Mouse (Mus musculus): Measurements from ENCODE around the gene Sox1. TPM values are rescaled to one million over a fixed set of nuclear protein-coding genes. Genes with fewer than 3 reads are reported as not detected.

Gene Sox1
- polyA plus RNA-seq, 1 experiment from 2014 or later: 6.8 TPM

DNA sequence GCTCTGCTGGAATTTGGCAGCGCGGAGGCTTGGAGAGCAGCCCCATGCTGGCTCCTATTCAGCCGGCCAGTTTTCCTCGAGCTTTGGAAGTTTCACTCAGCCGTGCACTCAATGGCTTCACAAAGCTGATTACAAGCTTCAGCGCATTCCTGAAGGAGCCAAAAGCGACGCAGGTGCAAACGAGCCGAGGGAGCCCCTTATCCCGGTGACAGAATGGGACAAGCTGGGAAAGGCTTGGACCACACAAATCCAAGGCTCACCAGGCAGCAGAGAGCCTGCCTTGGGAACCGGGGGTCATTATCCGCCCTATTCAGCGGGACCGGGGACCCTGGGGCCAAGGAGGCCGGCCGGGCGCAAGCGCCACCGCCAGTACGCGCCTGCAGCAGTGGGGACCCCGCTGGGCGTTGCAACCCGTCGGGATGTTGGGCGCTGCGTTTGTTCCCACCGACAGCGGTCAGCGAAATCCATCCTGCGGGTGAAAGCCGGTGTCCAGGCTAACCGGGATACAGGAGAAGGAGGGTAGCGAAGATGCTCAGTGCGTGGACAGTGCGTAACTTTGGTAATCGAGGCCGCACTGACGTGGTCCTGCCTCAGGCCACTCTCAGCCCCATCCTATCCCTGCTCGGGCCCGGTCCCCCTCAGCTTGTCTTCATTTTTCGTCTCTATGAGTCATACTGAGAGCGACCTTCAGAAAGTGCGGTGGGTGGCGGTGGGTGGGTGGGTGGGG is 35.2 kb downstream of the Sox1 start:
- 2% methylated on average over 46 of the region's 46 CpGs for WGBS
- 0 out of 2 replicates have a peak, but pooled peaks cover 3% of the 10 kb centered on the region for H3K27me3 ChIP-seq
- peaks cover 74% of the 10 kb centered on the region for H3K4me1 ChIP-seq
- peak; percentile 80 for ATAC-seq (replicated peaks)
- peak overlapping the region; percentile 85 for H3K27ac ChIP-seq (replicated peaks)
- peak overlapping the region; percentile 69 for H3K4me2 ChIP-seq (replicated peaks)
- H3K36me3 ChIP-seq: no peaks in the 10 kb centered on the region
- peak overlapping the region; percentile 39 for H3K4me3 ChIP-seq
- peak overlapping the region; percentile 50 for H3K9ac ChIP-seq (replicated peaks)
- no peaks in the 10 kb centered on the region for H3K9me3 ChIP-seq

DNA sequence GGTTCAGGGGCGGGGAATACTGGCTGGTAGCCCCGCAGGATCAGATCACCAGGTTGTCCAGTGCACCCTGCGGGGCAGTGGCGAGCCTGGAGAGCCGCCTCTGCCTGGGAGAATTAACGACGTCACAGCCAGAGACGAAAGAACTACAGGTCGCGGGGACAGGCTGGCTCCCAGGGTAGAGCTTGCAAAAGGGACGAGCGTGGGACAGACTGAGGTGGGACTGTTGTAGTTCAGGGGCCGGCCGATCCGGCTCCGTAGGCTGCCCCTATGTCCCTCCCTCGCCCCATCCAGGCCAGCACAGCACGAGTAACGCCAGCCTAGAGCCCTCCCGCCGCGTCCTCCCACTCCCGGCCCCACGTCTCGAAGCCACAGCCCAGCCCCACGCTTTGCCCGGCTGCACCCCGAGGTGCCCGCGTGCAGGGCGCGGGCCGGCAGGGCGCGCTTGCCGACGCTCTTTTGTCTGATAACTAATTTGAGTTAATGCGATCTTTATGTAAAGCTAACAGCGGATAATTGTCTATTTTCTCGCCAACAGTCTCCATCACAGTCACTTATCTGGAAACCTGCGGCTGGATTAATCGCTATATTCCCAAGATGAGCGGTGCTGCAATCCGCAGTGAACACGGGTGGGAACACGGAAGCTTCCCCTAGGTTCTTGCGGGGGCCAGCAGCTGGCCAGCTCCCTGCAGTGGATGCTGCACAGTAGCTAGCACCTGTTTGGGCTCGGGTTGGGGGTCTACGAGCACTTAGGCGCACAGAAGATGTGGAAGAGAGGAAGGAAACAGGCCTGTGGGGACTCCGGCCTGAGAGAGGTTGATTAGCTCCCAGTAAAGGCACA is 36.0 kb downstream of the Sox1 start:
- peaks cover 75% of the 10 kb centered on the region for H3K4me1 ChIP-seq

GRCm38 (mm10) chr8:12431738-12432055 is 36.6 kb downstream of the Sox1 start:
- 0 out of 2 replicates have a peak, but pooled peaks cover 3% of the 10 kb centered on the region for H3K27me3 ChIP-seq
- no peak overlapping the region for H3K4me3 ChIP-seq
- no peaks in the 10 kb centered on the region for H3K36me3 ChIP-seq
- H3K9ac ChIP-seq (replicated peaks): no peak overlapping the region; the same call in 1 of the 2 replicates
- H3K9me3 ChIP-seq: no peaks in the 10 kb centered on the region
- H3K4me1 ChIP-seq: peaks cover 75% of the 10 kb centered on the region
- peak overlapping the region; percentile 69 for H3K4me2 ChIP-seq (replicated peaks)
- peak overlapping the region; percentile 85 for H3K27ac ChIP-seq (replicated peaks)
- no peak for ATAC-seq (replicated peaks)
- WGBS: 43% methylated on average over 6 of the region's 6 CpGs

More for the DNA sequence above, 36.0 kb downstream of the Sox1 start:
- WGBS: 2% methylated on average over 51 of the region's 51 CpGs
- 0 out of 2 replicates have a peak, but pooled peaks cover 3% of the 10 kb centered on the region for H3K27me3 ChIP-seq
- H3K4me3 ChIP-seq: peak overlapping the region; percentile 39
- no peaks in the 10 kb centered on the region for H3K36me3 ChIP-seq
- H3K9ac ChIP-seq (replicated peaks): peak overlapping the region; percentile 50
- H3K27ac ChIP-seq (replicated peaks): peak overlapping the region; percentile 85
- H3K9me3 ChIP-seq: no peaks in the 10 kb centered on the region
- peak; percentile 38 for ATAC-seq (replicated peaks)
- peak overlapping the region; percentile 69 for H3K4me2 ChIP-seq (replicated peaks)

GRCm38 (mm10) chr8:12432546-12432945 is 37.5 kb downstream of the Sox1 start:
- Histone ChIP-seq H3K27ac (replicated peaks) (peak overlapping the region; percentile 85), H3K4me2 (replicated peaks) (no peak overlapping the region), H3K4me1 (peaks cover 69% of the 10 kb centered on the region), H3K9ac (replicated peaks) (no peak overlapping the region), H3K27me3 (0 out of 2 replicates have a peak, but pooled peaks cover 3% of the 10 kb centered on the region), H3K36me3 (no peaks in the 10 kb centered on the region), H3K4me3 (no peak overlapping the region), H3K9me3 (no peaks in the 10 kb centered on the region)
- 0 out of 2 replicates have a peak, but pooled peaks have one; percentile 14 for ATAC-seq (replicated peaks)
- 11% methylated on average over 7 of the region's 7 CpGs for WGBS

DNA sequence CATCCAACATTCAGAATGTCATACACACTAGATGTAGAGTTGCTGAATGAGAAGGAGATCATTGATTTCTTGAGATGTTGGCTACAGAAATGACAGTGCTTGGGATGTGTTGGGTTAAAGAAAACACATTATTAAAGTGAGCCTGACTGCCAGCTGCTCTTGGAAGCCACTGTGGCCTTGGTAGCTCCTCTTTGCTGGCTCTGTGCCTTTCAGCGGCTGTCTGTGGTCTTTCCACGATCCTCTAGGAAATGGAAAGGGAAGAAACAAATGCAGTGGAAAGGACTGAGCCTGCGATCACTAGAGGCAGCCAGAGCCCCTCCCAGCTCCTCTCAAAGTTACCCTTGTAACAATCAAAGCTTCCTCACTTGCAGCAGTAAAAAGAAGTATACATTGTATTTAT is 39.7 kb downstream of the Sox1 start:
- Histone ChIP-seq H3K9me3 (no peaks in the 10 kb centered on the region), H3K27me3 (0 out of 2 replicates have a peak, but pooled peaks cover 3% of the 10 kb centered on the region), H3K36me3 (no peaks in the 10 kb centered on the region), H3K4me3 (no peak overlapping the region), H3K4me2 (replicated peaks) (no peak overlapping the region), H3K4me1 (peaks cover 47% of the 10 kb centered on the region), H3K27ac (replicated peaks) (no peak overlapping the region), H3K9ac (replicated peaks) (no peak overlapping the region)
- 19% methylated on average over 3 of the region's 3 CpGs for WGBS
- no peak for ATAC-seq (replicated peaks)

- Histone ChIP-seq H3K4me2 (replicated peaks) (no peak overlapping the region), H3K27ac (replicated peaks) (no peak overlapping the region), H3K9ac (replicated peaks) (no peak overlapping the region), H3K9me3 (no peaks in the 10 kb centered on the region), H3K36me3 (no peaks in the 10 kb centered on the region), H3K4me3 (no peak overlapping the region), H3K4me1 (peaks cover 22% of the 10 kb centered on the region), H3K27me3 (no peaks in the 10 kb centered on the region)
- 97% methylated on average over 6 of the region's 6 CpGs for WGBS
- no peak for ATAC-seq (replicated peaks)
Observed at GRCm38 (mm10) chr8:12438021-12438420, 42.9 kb downstream of the Sox1 start.

DNA sequence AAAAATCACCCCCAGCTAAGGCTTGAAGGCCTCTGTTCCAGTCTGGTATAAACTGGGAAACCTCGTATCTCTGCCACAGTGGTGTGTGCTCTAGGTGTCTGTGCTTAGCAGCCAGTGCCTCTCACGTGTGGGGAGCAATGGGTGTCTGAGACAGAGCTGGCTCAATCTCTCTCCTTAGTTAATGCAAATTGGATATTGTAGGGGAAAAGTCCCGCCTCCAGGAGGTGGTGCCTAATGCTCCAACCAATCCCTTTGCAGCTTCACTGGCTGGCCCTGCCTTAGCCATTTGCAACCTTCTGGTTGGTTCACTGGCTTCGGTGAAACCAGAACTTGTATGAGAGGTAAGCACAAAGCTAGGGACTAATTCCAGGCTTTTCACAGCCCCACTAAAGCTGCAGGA is 43.9 kb downstream of the Sox1 start:
- H3K9me3 ChIP-seq: no peaks in the 10 kb centered on the region
- H3K27ac ChIP-seq (replicated peaks): no peak overlapping the region
- WGBS: 33% methylated on average over 4 of the region's 4 CpGs
- H3K9ac ChIP-seq (replicated peaks): no peak overlapping the region
- no peak overlapping the region for H3K4me2 ChIP-seq (replicated peaks)
- H3K4me3 ChIP-seq: no peak overlapping the region
- no peaks in the 10 kb centered on the region for H3K27me3 ChIP-seq
- peaks cover 13% of the 10 kb centered on the region for H3K4me1 ChIP-seq
- ATAC-seq (replicated peaks): peak; percentile 79
- no peaks in the 10 kb centered on the region for H3K36me3 ChIP-seq

- WGBS: 95% methylated on average over 10 of the region's 10 CpGs
Observed at GRCm38 (mm10) chr8:12439846-12440245, 44.8 kb downstream of the Sox1 start.

DNA sequence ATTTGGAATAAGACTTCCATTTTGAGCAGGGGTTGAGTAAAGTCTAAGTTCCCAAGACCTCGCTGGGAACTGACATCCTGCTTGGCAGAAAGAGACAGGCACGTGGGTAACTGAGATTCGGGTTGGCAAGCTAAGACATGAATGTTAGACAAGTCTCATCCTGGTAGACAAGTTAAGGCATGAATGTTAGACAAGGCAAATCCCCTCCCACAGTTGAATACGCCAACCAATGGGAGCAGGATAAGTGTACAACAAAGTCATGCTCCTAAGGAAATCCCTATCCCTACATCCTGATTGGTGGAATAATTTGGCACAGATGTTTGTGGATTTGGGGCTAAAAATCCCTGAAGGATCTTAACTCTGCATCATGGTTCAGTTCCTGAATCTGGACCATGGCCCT is 45.9 kb downstream of the Sox1 start:
- no peak for ATAC-seq (replicated peaks)
- 95% methylated on average over 4 of the region's 4 CpGs for WGBS
- Histone ChIP-seq H3K4me2 (replicated peaks) (no peak overlapping the region), H3K9ac (replicated peaks) (no peak overlapping the region), H3K4me3 (no peak overlapping the region), H3K27me3 (no peaks in the 10 kb centered on the region), H3K27ac (replicated peaks) (no peak overlapping the region), H3K9me3 (no peaks in the 10 kb centered on the region), H3K4me1 (peaks cover 4% of the 10 kb centered on the region), H3K36me3 (no peaks in the 10 kb centered on the region)

More at GRCm38 (mm10) chr8:12439846-12440245, 44.8 kb downstream of the Sox1 start:
- H3K36me3 ChIP-seq: no peaks in the 10 kb centered on the region
- no peak overlapping the region for H3K4me3 ChIP-seq
- H3K4me1 ChIP-seq: peaks cover 5% of the 10 kb centered on the region
- H3K4me2 ChIP-seq (replicated peaks): no peak overlapping the region
- H3K27ac ChIP-seq (replicated peaks): no peak overlapping the region
- ATAC-seq (replicated peaks): no peak
- no peaks in the 10 kb centered on the region for H3K27me3 ChIP-seq
- no peaks in the 10 kb centered on the region for H3K9me3 ChIP-seq
- H3K9ac ChIP-seq (replicated peaks): no peak overlapping the region

DNA sequence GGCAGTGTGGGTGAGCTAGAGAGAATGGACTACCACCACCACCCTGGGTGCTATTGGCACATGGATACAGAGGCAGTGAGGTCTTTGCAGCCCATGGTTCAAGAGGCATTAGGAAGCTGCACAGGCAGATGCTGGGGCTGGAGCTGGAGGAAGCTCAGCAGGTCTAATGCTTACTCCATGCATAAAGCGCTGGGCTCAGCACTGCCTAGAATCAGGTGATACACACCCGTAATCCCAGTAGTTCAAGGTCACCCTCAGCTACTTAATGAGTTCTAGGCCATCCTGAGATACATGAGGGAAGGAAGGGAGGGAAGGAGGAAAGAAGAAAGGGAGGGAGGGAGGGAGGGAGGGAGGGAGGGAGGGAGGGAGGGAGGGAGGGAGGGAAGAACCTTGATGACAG is 50.2 kb downstream of the Sox1 start:
- Histone ChIP-seq H3K27me3 (no peaks in the 10 kb centered on the region), H3K27ac (replicated peaks) (no peak overlapping the region), H3K36me3 (no peaks in the 10 kb centered on the region), H3K9me3 (no peaks in the 10 kb centered on the region), H3K4me3 (no peak overlapping the region), H3K9ac (replicated peaks) (no peak overlapping the region), H3K4me1 (peaks cover 11% of the 10 kb centered on the region), H3K4me2 (replicated peaks) (no peak overlapping the region)
- 84% methylated on average over 2 of the region's 2 CpGs for WGBS
- no peak; the same call in 1 of the 2 replicates for ATAC-seq (replicated peaks)

DNA sequence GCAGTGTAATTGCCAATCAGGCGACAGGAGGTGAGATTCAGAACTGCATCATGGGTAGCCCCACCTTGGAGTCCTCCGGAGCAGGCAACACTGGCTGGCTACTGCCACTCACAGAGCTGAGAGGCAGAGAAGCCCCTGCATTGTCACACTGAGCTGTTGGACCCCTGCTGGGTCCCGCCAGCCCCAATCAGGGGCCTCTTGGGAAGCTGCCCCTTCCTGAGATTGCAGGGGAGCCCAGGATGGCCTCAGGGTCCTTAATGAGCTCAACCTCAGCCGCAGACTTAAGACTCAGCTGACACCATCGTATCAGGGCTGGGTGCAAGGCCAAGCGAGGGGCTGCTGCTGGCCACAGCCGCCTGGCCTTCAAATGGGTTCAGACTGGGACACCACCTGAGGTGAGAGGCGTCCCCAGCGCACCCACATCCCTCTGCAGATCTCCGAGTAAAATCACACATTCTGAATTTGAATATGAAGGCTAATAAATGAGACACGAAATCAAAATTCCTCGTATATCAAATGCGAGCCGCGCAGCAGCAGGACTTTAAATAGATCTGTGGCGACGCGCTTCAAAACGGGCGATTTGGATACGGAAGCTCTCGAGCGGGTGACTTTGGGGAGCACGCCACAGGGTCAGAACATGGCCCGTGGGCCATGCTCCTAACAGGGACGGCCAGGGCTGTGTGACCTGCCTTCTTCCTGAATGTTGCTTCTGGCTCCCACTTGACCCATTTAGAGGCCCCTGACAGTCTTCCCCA is 51.0 kb downstream of the Sox1 start:
- no peaks in the 10 kb centered on the region for H3K36me3 ChIP-seq
- H3K27me3 ChIP-seq: no peaks in the 10 kb centered on the region
- H3K27ac ChIP-seq (replicated peaks): no peak overlapping the region
- H3K4me2 ChIP-seq (replicated peaks): peak overlapping the region; percentile 19
- no peaks in the 10 kb centered on the region for H3K9me3 ChIP-seq
- peak overlapping the region; percentile 12; the same call in 1 of the 2 replicates for H3K4me3 ChIP-seq
- H3K4me1 ChIP-seq: peaks cover 11% of the 10 kb centered on the region
- peak; percentile 67 for ATAC-seq (replicated peaks)
- 5% methylated on average over 26 of the region's 26 CpGs for WGBS
- H3K9ac ChIP-seq (replicated peaks): 0 out of 2 replicates have a peak overlapping the region, but pooled peaks have one; percentile 12
